Mouse (Mus musculus) intestine, embryonic 14.5 days (tissue): ENCODE results near the gene Twnk. TPM values are rescaled to one million over a fixed set of nuclear protein-coding genes. Genes with fewer than 3 reads are reported as not detected.
A peak's percentile ranks its signal among the peaks of the same experiment; 100 is the strongest.

Experiments
- ATAC-seq: fragments of 200-750 bp; cut with Nextera tagmentation; replicated peaks from 2 replicates; pipeline ENCODE4 v1.8.0; 2017; ENCODE audit warnings: low read depth, moderate number of reproducible peaks, moderate TSS enrichment, moderate library complexity; ENCODE audit not compliant: low FRiP score, low TSS enrichment
- DNase-seq: peaks from one replicate; pipeline ENCODE4 v3.0.0-alpha.2; 2018; ENCODE audit warnings: low spot score
- H3K27ac ChIP-seq: fragments of 300-500 bp; sonication (generic); 2 replicates; pipeline ENCODE4 v1.5.1; 2014; ENCODE audit warnings: low read depth, mild to moderate bottlenecking, control low read depth
- H3K27me3 ChIP-seq: fragments of 300-500 bp; sonication (generic); replicated peaks from 2 replicates; pipeline ENCODE4 v1.6.1; 2014; ENCODE audit warnings: low read length, control low read depth; ENCODE audit not compliant: control insufficient read depth, insufficient read depth
- H3K36me3 ChIP-seq: fragments of 300-500 bp; sonication (generic); 2 replicates; pipeline ENCODE4 v1.6.1; 2014; ENCODE audit warnings: low read length, control low read depth; ENCODE audit not compliant: control insufficient read depth, insufficient read depth
- H3K4me1 ChIP-seq: fragments of 300-500 bp; sonication (generic); replicated peaks from 2 replicates; pipeline ENCODE4 v1.6.1; 2014; ENCODE audit warnings: low read length, control low read depth, mixed read lengths; ENCODE audit not compliant: control insufficient read depth, insufficient read depth
- H3K4me2 ChIP-seq: fragments of 300-500 bp; sonication (generic); 2 replicates; pipeline ENCODE4 v1.6.1; 2014; ENCODE audit warnings: low read length
- H3K4me3 ChIP-seq: fragments of 300-500 bp; sonication (generic); 2 replicates; pipeline ENCODE4 v1.5.1; 2014; ENCODE audit warnings: low read depth, low read length, control low read depth, mixed read lengths
- H3K9ac ChIP-seq: fragments of 300-500 bp; sonication (generic); 2 replicates; pipeline ENCODE4 v1.6.1; 2014; ENCODE audit warnings: mild to moderate bottlenecking, low read length
- H3K9me3 ChIP-seq: fragments of 300-500 bp; sonication (generic); 2 replicates; pipeline ENCODE4 v1.6.1; 2016; ENCODE audit warnings: low read length, control low read depth; ENCODE audit not compliant: control insufficient read depth
- WGBS: fragments of 180-500 bp; shearing (Covaris S2); extraction: QIAGEN DNeasy Blood & Tissue Kit; methylation state at CpG from one replicate; pipeline ENCODE4 v1.1.7; 2014; 5-methylcytosine and 5-hydroxymethylcytosine counted together
- polyA plus RNA-seq: library from polyadenylated mRNA; unstranded; fragments of >200 nt; fragmentation: Nextera tagmentation; extraction: Ambion mirVana; gene quantifications from 2 replicates; pipeline ENCODE4 v1.2.1, GENCODE M21; 2014

The Twnk gene
- polyA plus RNA-seq, 1 experiment from 2014 or later, result 16.7 TPM

DNA sequence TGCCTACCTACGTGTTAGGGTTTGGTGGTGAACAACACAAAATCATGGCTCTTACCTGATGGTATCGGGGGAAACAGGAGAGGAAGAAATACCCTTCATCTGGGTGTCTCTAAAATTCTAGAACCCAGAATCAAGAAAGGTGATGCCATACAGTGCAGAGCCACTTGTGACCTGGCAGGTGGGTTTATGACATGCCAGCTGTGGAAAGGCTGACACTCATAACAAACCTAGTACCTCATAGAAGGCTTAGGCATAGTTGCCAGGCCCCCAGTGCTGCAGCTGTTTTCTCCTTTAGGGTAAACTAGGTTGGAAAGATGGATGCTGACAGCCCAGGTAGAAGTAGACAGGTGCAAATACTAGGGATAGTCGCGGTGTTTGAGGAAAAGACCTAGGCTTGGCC, 21.0 kb upstream of the Twnk start:
- Histone ChIP-seq H3K9ac (no peak overlapping the region), H3K4me3 (no peak overlapping the region), H3K27ac (no peak overlapping the region), H3K27me3 (no peaks in the 10 kb centered on the region), H3K36me3 (peaks cover 44% of the 10 kb centered on the region), H3K9me3 (no peaks in the 10 kb centered on the region), H3K4me2 (no peak overlapping the region), H3K4me1 (peaks cover 7% of the 10 kb centered on the region; the same call in 1 of the 2 replicates)
- DNase-seq, result no peak
- whole genome bisulfite sequencing, result 89% methylated on average over 4 of the region's 4 CpGs
- ATAC-seq, result no peak

GRCm38 (mm10) chr19:44985159-44985988, 20.1 kb upstream of the Twnk start:
- no peak for ATAC-seq
- no peak for DNase-seq
- H3K4me3 ChIP-seq, result no peak overlapping the region
- H3K9ac ChIP-seq, result no peak overlapping the region
- peaks cover 14% of the 10 kb centered on the region for H3K4me1 ChIP-seq
- H3K27ac ChIP-seq, result peak overlapping the region; percentile 36
- no peak overlapping the region for H3K4me2 ChIP-seq
- 43% methylated on average over 5 of the region's 5 CpGs for WGBS
- H3K9me3 ChIP-seq, result no peaks in the 10 kb centered on the region
- H3K27me3 ChIP-seq, result no peaks in the 10 kb centered on the region
- peaks cover 36% of the 10 kb centered on the region for H3K36me3 ChIP-seq

GRCm38 (mm10) chr19:44987004-44987403, 18.5 kb upstream of the Twnk start:
- H3K4me2 ChIP-seq, result no peak overlapping the region
- DNase-seq (no peak), ATAC-seq (no peak)
- no peaks in the 10 kb centered on the region for H3K9me3 ChIP-seq
- 63% methylated on average over 6 of the region's 6 CpGs for WGBS
- H3K36me3 ChIP-seq, result peaks cover 19% of the 10 kb centered on the region
- no peak overlapping the region for H3K9ac ChIP-seq
- H3K4me1 ChIP-seq, result peaks cover 16% of the 10 kb centered on the region
- no peaks in the 10 kb centered on the region for H3K27me3 ChIP-seq
- H3K27ac ChIP-seq, result no peak overlapping the region
- H3K4me3 ChIP-seq, result no peak overlapping the region

GRCm38 (mm10) chr19:44987851-44988250, 17.6 kb upstream of the Twnk start:
- DNase-seq (no peak), ATAC-seq (no peak)
- Histone ChIP-seq H3K9me3 (no peaks in the 10 kb centered on the region), H3K27ac (peak overlapping the region; percentile 67; the same call in 1 of the 2 replicates), H3K27me3 (no peaks in the 10 kb centered on the region), H3K4me2 (no peak overlapping the region), H3K36me3 (peaks cover 19% of the 10 kb centered on the region; the same call in 1 of the 2 replicates), H3K4me3 (no peak overlapping the region), H3K9ac (no peak overlapping the region), H3K4me1 (peaks cover 16% of the 10 kb centered on the region)
- 49% methylated on average over 6 of the region's 6 CpGs for WGBS

DNA sequence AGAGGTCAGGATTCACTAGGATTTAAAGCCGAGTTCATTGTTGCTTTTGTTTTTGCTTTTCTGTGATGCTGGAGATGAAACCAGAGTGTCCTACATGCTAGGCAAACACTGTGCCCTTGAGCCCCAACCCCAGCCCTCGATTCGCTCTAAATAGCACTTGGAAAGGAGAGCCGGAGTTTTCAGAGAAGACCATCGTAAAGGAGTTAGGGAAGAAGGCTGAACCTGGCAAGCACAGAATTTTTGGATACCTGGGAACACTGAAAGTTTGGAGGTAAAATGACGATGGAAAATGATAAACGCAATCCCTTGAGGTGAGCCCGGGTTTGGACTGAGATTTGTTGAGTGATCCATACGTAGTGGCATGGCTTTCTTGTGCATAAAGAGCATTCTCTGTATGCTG, 17.1 kb upstream of the Twnk start:
- Histone ChIP-seq H3K27ac (peak overlapping the region; percentile 67; the same call in 1 of the 2 replicates), H3K36me3 (peaks cover 15% of the 10 kb centered on the region; the same call in 1 of the 2 replicates), H3K4me3 (peak overlapping the region; percentile 68; the same call in 1 of the 2 replicates), H3K27me3 (no peaks in the 10 kb centered on the region), H3K4me1 (peaks cover 16% of the 10 kb centered on the region), H3K9me3 (no peaks in the 10 kb centered on the region), H3K9ac (peak overlapping the region; percentile 74; the same call in 1 of the 2 replicates), H3K4me2 (peak overlapping the region; percentile 98)
- no peak for ATAC-seq
- 25% methylated on average over 9 of the region's 9 CpGs for WGBS
- DNase-seq, result peak; percentile 61

DNA sequence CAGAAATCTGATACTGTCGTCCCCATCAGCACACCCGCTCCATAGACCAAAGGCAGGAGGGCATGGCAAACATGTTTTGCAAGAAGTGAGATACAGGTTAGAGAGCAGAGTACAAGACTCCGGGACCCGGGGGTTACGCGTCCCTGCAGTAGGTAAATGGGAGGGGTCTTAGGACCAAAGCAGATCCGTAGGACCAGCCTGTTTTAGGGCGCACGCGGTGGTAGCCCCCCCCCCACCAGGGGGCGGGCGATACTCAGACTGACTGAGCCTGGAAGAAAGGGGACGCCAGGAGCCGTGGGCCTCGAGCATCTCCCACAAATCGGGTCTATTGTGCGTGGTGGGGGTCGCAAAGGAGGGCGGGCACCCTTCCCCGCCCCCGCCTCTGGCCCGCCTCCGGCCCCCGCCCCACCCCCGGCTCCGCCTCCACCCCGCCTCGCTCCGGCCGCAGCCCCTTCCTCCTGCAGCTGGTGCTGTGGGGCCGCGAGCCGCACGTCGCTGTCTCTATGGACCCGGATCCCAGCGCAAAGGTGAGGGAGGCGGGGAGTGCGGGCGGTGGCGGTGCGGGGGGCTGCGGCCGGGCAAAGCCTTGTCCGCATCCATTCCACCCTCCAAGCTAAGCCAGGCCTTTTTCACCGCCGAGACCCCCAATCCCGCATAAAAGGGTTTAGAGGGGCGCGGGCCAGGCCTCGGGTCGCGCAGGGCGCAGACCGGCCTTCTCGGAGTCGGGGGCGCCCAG, 16.5 kb upstream of the Twnk start, which contains the start of gene Sema4g:
Sema4g (plus strand) TSS at position 271 of the 736 bp plus-strand sequence.
- Histone ChIP-seq H3K4me2 (peak within 1 kb of the TSS; percentile 98), H3K36me3 (peaks cover 11% of the 10 kb centered on the region; the same call in 1 of the 2 replicates), H3K9ac (peak within 1 kb of the TSS; percentile 74), H3K27me3 (no peaks in the 10 kb centered on the region), H3K4me1 (peaks cover 16% of the 10 kb centered on the region), H3K4me3 (peak within 1 kb of the TSS; percentile 68), H3K27ac (peak within 1 kb of the TSS; percentile 67), H3K9me3 (no peaks in the 10 kb centered on the region)
- 1% methylated on average over 50 of the region's 58 CpGs for WGBS
- DNase-seq, result peak; percentile 85
- peak; percentile 63 for ATAC-seq

DNA sequence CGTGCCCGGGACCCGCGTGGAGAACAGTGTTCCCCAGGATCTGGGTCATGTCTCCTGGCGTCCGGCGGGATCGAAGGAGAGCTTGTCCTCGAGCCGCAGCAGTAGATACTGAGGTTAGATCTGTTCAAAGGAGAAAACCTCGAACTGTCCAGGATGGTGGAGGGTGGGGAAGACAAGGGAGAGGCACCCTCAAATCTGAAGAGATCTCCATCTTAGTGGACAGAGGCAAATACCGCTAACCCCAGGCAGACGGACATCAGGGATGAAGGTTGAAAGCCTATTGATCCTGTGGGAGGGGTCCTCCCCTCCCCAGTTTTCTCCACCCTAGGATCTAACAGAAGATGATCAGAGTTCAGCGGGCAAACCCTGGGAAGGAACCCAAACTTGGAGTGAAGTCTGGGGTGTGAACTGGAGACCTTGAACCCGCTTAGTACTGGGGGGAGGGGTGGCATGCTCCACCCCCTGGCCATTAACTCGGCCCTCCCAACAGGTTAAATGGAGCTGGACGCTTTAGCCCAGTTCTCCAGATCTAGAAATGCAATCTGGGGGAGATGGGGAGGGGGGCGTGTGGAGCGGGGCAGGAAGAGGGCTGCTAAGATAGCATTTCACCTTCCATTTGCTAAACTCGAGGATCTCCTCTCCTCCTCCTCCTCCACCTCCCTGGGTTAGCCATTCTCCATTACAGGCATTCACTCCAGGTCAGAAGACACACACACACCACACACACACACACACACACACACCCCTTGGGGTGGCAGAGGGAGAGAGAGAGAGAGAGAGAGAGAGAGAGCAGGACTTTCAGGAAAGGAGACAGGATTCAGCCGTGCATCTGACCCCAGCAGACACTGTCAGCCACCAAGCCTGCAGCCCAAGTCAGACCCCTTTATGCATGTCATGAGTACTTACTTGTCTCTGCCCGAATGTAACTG, 15.6 kb upstream of the Twnk start:
- Histone ChIP-seq H3K27me3 (no peaks in the 10 kb centered on the region), H3K9me3 (no peaks in the 10 kb centered on the region), H3K36me3 (peaks cover 16% of the 10 kb centered on the region; the same call in 1 of the 2 replicates), H3K4me1 (peaks cover 16% of the 10 kb centered on the region), H3K4me3 (peak overlapping the region; percentile 68), H3K9ac (peak overlapping the region; percentile 74), H3K4me2 (peak overlapping the region; percentile 98), H3K27ac (peak overlapping the region; percentile 67)
- ATAC-seq (no peak), DNase-seq (peak; percentile 65)
- 5% methylated on average over 22 of the region's 22 CpGs for WGBS

DNA sequence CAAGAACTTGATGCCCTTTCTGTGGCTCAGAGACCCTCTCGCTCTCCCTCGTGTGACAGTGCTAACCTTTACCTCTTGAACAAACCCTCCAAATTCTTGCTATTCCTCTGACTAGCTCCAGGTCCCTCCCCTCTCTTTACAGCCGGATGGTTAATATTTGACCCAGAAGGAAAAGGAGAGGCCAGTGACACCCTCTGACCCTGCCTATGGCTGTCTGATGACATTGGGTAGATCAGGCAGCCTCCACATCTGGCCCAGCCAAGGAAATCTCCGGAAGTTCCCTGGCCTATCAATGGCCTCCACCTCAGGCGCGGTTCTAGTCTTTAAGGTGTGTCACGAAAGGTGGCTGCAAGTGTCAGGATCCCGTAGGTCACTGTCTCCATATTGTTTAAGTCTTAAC, 14.4 kb upstream of the Twnk start:
- peaks cover 17% of the 10 kb centered on the region; the same call in 1 of the 2 replicates for H3K36me3 ChIP-seq
- peak; percentile 29 for ATAC-seq
- H3K4me3 ChIP-seq, result no peak overlapping the region
- H3K27me3 ChIP-seq, result no peaks in the 10 kb centered on the region
- H3K9ac ChIP-seq, result no peak overlapping the region
- 74% methylated on average over 8 of the region's 8 CpGs for WGBS
- H3K9me3 ChIP-seq, result no peaks in the 10 kb centered on the region
- no peak for DNase-seq
- H3K27ac ChIP-seq, result no peak overlapping the region
- peak overlapping the region; percentile 98 for H3K4me2 ChIP-seq
- H3K4me1 ChIP-seq, result peaks cover 16% of the 10 kb centered on the region
